Mouse (Mus musculus) forebrain, postnatal 0 days (tissue): Measurements from ENCODE around the gene Vwa8. TPM values are rescaled to one million over a fixed set of nuclear protein-coding genes. Genes with fewer than 3 reads are reported as not detected.

ENCODE experiments used
- ATAC-seq: fragments of 200-750 bp; cut with Nextera tagmentation; 2 replicates; pipeline ENCODE4 v1.8.0; 2017; ENCODE audit warnings: mild to moderate bottlenecking, moderate library complexity
- DNase-seq: peaks from one replicate; pipeline ENCODE4 v3.0.0-alpha.2; 2015
- H3K27ac ChIP-seq: fragments of 300-500 bp; sonication (generic); 2 replicates; pipeline ENCODE4 v1.5.1; 2014; ENCODE audit warnings: low read depth, mild to moderate bottlenecking, antibody characterized with exemption, low read length, moderate library complexity, mixed read lengths
- H3K27me3 ChIP-seq: fragments of 300-500 bp; sonication (generic); 2 replicates; pipeline ENCODE4 v1.6.1; 2014; ENCODE audit warnings: mild to moderate bottlenecking, low read length, mixed read lengths; ENCODE audit not compliant: insufficient read depth
- H3K36me3 ChIP-seq: fragments of 300-500 bp; sonication (generic); 2 replicates; pipeline ENCODE4 v1.6.1; 2014; ENCODE audit warnings: mild to moderate bottlenecking, moderate library complexity; ENCODE audit not compliant: insufficient read depth
- H3K4me1 ChIP-seq: fragments of 300-500 bp; sonication (generic); 2 replicates; pipeline ENCODE4 v1.6.1; 2014; ENCODE audit warnings: antibody characterized with exemption; ENCODE audit not compliant: insufficient read depth
- H3K4me2 ChIP-seq: fragments of 300-500 bp; sonication (generic); 2 replicates; pipeline ENCODE4 v1.6.1; 2014; ENCODE audit warnings: low read depth, mild to moderate bottlenecking, moderate library complexity
- H3K4me3 ChIP-seq: fragments of 300-500 bp; sonication (generic); 2 replicates; pipeline ENCODE4 v1.5.1; 2014; ENCODE audit warnings: low read depth, low read length, mixed read lengths
- H3K9ac ChIP-seq: fragments of 300-500 bp; sonication (generic); 2 replicates; pipeline ENCODE4 v1.6.1; 2014; ENCODE audit warnings: mild to moderate bottlenecking
- H3K9me3 ChIP-seq: fragments of 300-500 bp; sonication (generic); 2 replicates; pipeline ENCODE4 v1.6.1; 2016; ENCODE audit warnings: low read length
- CTCF ChIP-seq: sonication (generic); IDR thresholded peaks from 2 replicates; pipeline ENCODE4 v1.5.1; 2016; ENCODE audit warnings: antibody characterized with exemption, control low read depth, low read depth
- WGBS: fragments of 180-500 bp; shearing (Covaris S2); extraction: QIAGEN DNeasy Blood & Tissue Kit; methylation state at CpG from one replicate; pipeline ENCODE4 v1.1.7; 2014; 5-methylcytosine and 5-hydroxymethylcytosine counted together
- polyA plus RNA-seq: library from polyadenylated mRNA; unstranded; fragments of >200 nt; fragmentation: Nextera tagmentation; extraction: Ambion mirVana; gene quantifications from 2 replicates; pipeline ENCODE4 v1.2.1, GENCODE M21; 2015
- total RNA-seq: library from RNA; depleted of rRNA; stranded (reverse); fragments of >200 nt; gene quantifications from 2 replicates; pipeline ENCODE4 v1.2.3, GENCODE M21; 2014

Gene Vwa8
- total and polyA plus RNA-seq, 2 experiments from 2014 or later, result 5.1 to 13.9 TPM

DNA sequence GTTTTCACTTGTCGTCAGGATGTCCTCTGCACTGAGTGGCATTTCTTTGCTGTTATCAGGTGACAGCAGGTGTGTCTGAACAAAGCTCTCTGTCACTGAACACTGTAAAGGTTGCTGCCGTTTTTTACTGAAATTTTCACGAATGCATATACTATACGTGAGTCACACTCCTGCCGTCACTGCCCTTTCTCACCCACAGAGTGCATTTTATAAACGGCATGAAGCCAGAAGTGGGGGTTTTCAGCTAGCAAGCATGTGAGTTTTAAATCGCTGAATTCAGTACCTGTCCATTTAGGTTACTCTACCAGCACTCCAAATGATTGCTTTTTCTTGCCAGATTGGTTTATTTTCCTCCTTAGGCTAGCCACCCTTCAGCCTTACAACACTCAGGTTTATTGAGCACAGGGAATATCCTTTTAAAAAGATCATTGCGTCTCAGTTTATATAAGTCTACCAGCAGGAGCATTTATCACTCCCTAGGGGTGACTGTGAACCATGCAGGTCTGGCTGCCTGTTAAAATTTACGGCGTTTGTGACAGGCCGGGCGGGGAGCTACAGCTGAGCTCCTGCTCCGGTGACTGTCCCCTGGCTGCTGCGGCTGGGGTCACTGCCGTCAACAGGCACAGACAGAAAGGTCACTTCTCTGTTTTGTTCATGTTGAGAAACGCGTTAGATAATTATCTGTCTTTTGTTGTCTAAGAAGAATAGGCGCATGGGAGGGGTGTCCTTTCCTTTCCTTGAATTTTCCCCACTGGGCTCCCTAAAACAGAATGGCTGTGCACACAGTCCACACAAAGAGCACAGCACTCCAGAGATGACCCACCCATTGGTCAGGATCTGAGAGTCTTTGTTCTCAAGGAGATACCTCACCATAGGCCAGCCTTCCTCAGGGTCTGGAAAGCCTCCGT lies 291.3 kb downstream of the Vwa8 start:
- Histone ChIP-seq H3K4me3 (no peak overlapping the region), H3K9ac (0 out of 2 replicates have a peak overlapping the region, but pooled peaks have one; percentile 25), H3K4me1 (peaks cover 7% of the 10 kb centered on the region; the same call in 1 of the 2 replicates), H3K27ac (no peak overlapping the region; the same call in 1 of the 2 replicates), H3K27me3 (no peaks in the 10 kb centered on the region), H3K36me3 (no peaks in the 10 kb centered on the region), H3K9me3 (no peaks in the 10 kb centered on the region), H3K4me2 (no peak overlapping the region)
- DNase-seq (peak; percentile 17), ATAC-seq (peak; percentile 67)
- WGBS, result 37% methylated on average over 19 of the region's 19 CpGs
- TF ChIP-seq CTCF, result no peak; the same call in 1 of the 2 replicates

DNA sequence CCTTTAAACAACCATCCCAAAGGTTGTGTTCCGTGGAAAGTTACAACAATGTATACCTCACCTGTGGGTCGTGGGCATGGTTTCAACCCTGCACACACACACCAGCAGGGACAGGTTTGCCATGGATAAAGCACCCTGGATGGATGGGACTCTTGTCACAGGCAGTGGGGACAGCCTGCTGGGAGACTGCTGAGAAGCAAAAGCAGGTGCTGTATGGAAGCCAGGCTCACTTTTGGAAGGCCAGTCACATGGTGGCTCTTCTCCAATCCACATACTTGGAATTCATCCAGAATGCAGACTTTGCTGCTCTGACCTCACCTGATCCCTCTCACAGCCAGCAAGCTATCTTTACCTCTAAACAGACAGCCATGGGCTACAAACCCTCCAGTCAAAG lies 292.0 kb downstream of the Vwa8 start:
- ATAC-seq, result peak; percentile 25; the same call in 1 of the 2 replicates
- 68% methylated on average over 2 of the region's 2 CpGs for WGBS
- no peak overlapping the region for H3K4me2 ChIP-seq

DNA sequence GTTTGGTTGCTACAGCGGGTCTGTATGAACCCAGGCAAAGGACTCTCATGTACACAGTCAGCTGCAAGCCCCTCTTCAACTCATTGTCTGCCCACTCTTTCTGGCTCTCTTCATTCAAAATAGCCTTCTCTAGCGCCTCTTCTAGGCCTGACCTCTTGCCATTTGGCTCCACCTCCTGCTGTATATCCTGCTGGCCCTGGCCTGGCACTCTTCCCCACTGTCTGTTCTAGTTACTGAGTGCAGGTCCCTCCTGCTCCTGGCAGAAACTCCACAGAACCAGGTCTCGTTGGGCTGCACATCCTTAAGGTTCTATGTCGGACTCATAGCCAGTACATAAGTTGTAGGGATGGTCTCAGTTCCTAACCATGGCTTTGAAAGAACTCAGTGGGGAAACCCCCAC lies 293.5 kb downstream of the Vwa8 start:
- no peak overlapping the region for H3K27ac ChIP-seq
- 86% methylated on average over 4 of the region's 4 CpGs for WGBS
- H3K9ac ChIP-seq, result no peak overlapping the region
- ATAC-seq, result no peak
- no peak for DNase-seq
- H3K4me3 ChIP-seq, result no peak overlapping the region
- TF ChIP-seq CTCF, result no peak
- H3K9me3 ChIP-seq, result no peaks in the 10 kb centered on the region
- H3K4me1 ChIP-seq, result 0 out of 2 replicates have a peak, but pooled peaks cover 7% of the 10 kb centered on the region
- H3K27me3 ChIP-seq, result no peaks in the 10 kb centered on the region
- no peak overlapping the region for H3K4me2 ChIP-seq
- H3K36me3 ChIP-seq, result no peaks in the 10 kb centered on the region

More for the DNA sequence above, 292.0 kb downstream of the Vwa8 start:
- H3K4me3 ChIP-seq, result no peak overlapping the region
- no peak overlapping the region for H3K27ac ChIP-seq
- no peak for DNase-seq
- no peaks in the 10 kb centered on the region for H3K9me3 ChIP-seq
- TF ChIP-seq CTCF, result no peak
- no peaks in the 10 kb centered on the region for H3K36me3 ChIP-seq
- H3K4me1 ChIP-seq, result 0 out of 2 replicates have a peak, but pooled peaks cover 7% of the 10 kb centered on the region
- H3K27me3 ChIP-seq, result no peaks in the 10 kb centered on the region
- H3K9ac ChIP-seq, result no peak overlapping the region

DNA sequence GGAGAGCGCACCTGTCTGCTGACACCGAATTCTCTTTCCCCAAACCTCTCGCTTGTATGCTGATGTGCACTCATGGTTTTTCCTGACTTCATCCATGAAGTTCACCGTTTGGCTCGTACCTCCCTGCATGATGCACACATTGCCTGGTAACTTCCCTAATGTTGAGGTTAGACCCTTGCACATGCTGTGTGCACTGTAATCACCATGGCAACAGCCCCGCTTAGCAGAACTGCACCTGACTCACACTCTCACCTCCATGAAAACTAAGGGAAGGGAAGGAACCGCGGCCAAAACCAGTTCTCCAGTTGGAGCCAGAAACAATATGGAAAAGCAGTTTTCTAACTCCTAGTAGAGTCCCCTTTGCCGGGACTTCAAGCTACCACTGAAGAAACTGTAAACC lies 294.8 kb downstream of the Vwa8 start:
- 0 out of 2 replicates have a peak, but pooled peaks cover 7% of the 10 kb centered on the region for H3K4me1 ChIP-seq
- H3K36me3 ChIP-seq, result no peaks in the 10 kb centered on the region
- no peak for DNase-seq
- ATAC-seq, result no peak
- H3K4me3 ChIP-seq, result no peak overlapping the region
- no peaks in the 10 kb centered on the region for H3K27me3 ChIP-seq
- no peaks in the 10 kb centered on the region for H3K9me3 ChIP-seq
- H3K9ac ChIP-seq, result no peak overlapping the region
- 88% methylated on average over 9 of the region's 9 CpGs for WGBS
- TF ChIP-seq CTCF, result no peak
- H3K27ac ChIP-seq, result no peak overlapping the region
- no peak overlapping the region for H3K4me2 ChIP-seq

DNA sequence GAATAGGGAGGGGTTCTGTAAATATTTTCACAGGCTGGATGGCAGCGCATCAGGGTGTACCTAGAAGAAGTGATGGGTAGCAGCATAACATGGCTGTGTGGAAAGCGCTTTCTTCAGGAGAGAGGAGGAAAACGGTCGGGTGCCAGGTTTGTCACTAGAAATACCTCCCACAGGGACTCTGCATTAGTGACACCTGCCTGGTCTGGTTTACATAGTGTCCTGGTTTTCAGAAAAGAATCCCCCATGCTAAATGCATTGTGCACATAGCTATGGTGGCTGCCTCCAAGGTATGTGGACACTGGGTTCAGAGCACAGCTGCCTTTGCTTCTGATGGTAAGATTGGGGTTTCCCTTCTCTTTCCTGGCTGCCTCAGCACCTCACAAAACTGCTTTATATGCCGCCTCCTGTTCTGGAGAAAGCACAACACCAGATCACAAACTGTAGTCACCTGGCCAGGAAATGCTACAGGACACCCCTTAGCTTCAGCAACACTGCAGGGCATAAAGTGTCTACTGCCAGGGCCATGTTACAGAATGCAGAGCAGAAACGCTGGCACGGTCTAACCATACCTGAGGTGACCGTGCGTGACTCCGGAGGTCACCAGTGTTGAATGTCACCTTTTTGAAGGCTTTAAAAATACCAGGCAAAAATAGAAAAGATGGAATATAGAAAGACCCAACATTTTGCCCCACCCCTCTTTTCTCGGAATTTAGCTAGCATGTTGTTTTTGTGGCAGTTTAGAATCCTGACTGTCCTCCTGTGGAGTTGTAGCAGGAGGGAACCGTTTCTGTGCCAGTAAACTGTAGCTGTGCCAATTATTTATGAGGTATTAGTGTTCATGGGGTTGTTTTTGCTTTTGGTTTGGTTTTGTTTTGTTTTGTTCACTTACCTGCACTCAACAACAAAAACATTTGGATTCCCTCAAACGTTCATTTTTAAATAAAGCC lies 295.7 kb downstream of the Vwa8 start:
- no peaks in the 10 kb centered on the region for H3K9me3 ChIP-seq
- H3K27me3 ChIP-seq, result no peaks in the 10 kb centered on the region
- DNase-seq (no peak), ATAC-seq (no peak)
- no peak overlapping the region for H3K27ac ChIP-seq
- TF ChIP-seq CTCF, result no peak
- whole genome bisulfite sequencing, result 90% methylated on average over 13 of the region's 13 CpGs
- H3K4me3 ChIP-seq, result no peak overlapping the region
- H3K36me3 ChIP-seq, result no peaks in the 10 kb centered on the region
- H3K4me2 ChIP-seq, result no peak overlapping the region
- H3K4me1 ChIP-seq, result 0 out of 2 replicates have a peak, but pooled peaks cover 7% of the 10 kb centered on the region
- no peak overlapping the region for H3K9ac ChIP-seq

DNA sequence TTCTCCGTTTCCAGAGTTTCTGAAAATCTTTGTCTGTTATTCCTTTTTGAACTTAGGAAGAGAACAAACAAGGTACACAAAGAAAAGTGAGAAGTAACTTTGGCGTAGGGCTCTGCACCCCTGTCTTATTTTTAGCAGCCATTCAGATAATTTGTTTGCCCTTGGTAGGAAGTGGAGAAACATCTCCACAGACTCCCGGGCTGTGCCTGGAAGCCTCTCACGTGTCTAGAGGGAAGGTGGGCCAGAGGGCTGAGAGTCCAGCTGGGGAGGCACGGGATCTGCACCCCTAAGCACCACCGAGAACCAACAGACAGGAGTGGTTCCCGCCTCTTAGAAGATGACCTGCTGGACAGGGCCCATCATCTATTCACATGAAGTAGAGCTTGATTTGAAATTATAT lies 302.9 kb downstream of the Vwa8 start:
- H3K9ac ChIP-seq, result no peak overlapping the region
- H3K27me3 ChIP-seq, result no peaks in the 10 kb centered on the region
- WGBS, result 91% methylated on average over 7 of the region's 7 CpGs
- H3K27ac ChIP-seq, result no peak overlapping the region
- H3K36me3 ChIP-seq, result no peaks in the 10 kb centered on the region
- no peak overlapping the region for H3K4me3 ChIP-seq
- no peaks in the 10 kb centered on the region for H3K9me3 ChIP-seq
- no peak for TF ChIP-seq CTCF
- no peaks in the 10 kb centered on the region for H3K4me1 ChIP-seq
- no peak overlapping the region for H3K4me2 ChIP-seq
- ATAC-seq (no peak), DNase-seq (no peak)
